Mouse (Mus musculus) neural tube, embryonic 11.5 days (tissue): ENCODE results near the gene Gm20671. TPM values are rescaled to one million over a fixed set of nuclear protein-coding genes. Genes with fewer than 3 reads are reported as not detected.
A peak's percentile ranks its signal among the peaks of the same experiment; 100 is the strongest.
"Not testable (repeated sequence)": the region's sequence is repeated elsewhere in the genome, so short reads cannot be mapped to it uniquely, and the experiment has no call there.

ENCODE experiments used
- ATAC-seq: fragments of 200-750 bp; cut with Nextera tagmentation; 2 replicates; pipeline ENCODE4 v1.8.0; 2017; ENCODE audit warnings: moderate number of reproducible peaks, mild to moderate bottlenecking, moderate TSS enrichment, moderate library complexity; ENCODE audit not compliant: insufficient read depth, low FRiP score, low TSS enrichment
- DNase-seq: peaks from one replicate; pipeline ENCODE4 v3.0.0-alpha.2; 2015; ENCODE audit warnings: low spot score
- H3K27ac ChIP-seq: fragments of 300-500 bp; sonication (generic); 2 replicates; pipeline ENCODE4 v1.5.1; 2014; ENCODE audit warnings: low read depth, mild to moderate bottlenecking, low read length
- H3K27me3 ChIP-seq: fragments of 300-500 bp; sonication (generic); 2 replicates; pipeline ENCODE4 v1.6.1; 2014; ENCODE audit warnings: mild to moderate bottlenecking, low read length, mixed read lengths; ENCODE audit not compliant: control insufficient read depth, insufficient read depth
- H3K36me3 ChIP-seq: fragments of 300-500 bp; sonication (generic); 2 replicates; pipeline ENCODE4 v1.6.1; 2014; ENCODE audit warnings: mild to moderate bottlenecking, low read length, moderate library complexity, mixed read lengths; ENCODE audit not compliant: control insufficient read depth, insufficient read depth
- H3K4me1 ChIP-seq: fragments of 300-500 bp; sonication (generic); 2 replicates; pipeline ENCODE4 v1.6.1; 2014; ENCODE audit warnings: low read length, mixed read lengths; ENCODE audit not compliant: control insufficient read depth, insufficient read depth
- H3K4me2 ChIP-seq: fragments of 300-500 bp; sonication (generic); 2 replicates; pipeline ENCODE4 v1.6.1; 2014; ENCODE audit warnings: low read depth, mild to moderate bottlenecking, moderate library complexity
- H3K4me3 ChIP-seq: fragments of 300-500 bp; sonication (generic); 2 replicates; pipeline ENCODE4 v1.5.1; 2014; ENCODE audit warnings: low read depth, low read length
- H3K9ac ChIP-seq: fragments of 300-500 bp; sonication (generic); 2 replicates; pipeline ENCODE4 v1.6.1; 2014; ENCODE audit warnings: mild to moderate bottlenecking, low read length
- H3K9me3 ChIP-seq: fragments of 300-500 bp; sonication (generic); 2 replicates; pipeline ENCODE4 v1.6.1; 2016; ENCODE audit warnings: low read length; ENCODE audit not compliant: control insufficient read depth
- WGBS: fragments of 180-500 bp; shearing (Covaris S2); extraction: QIAGEN DNeasy Blood & Tissue Kit; methylation state at CpG from one replicate; pipeline ENCODE4 v1.1.7; 2014; 5-methylcytosine and 5-hydroxymethylcytosine counted together
- polyA plus RNA-seq: library from polyadenylated mRNA; unstranded; fragments of >200 nt; fragmentation: Nextera tagmentation; extraction: Ambion mirVana; gene quantifications from 2 replicates; pipeline ENCODE4 v1.2.1, GENCODE M21; 2014

Gene Gm20671
- not detected in 2 replicates for polyA plus RNA-seq

- H3K36me3 ChIP-seq, result peaks cover under 1% of the 10 kb centered on the region
- H3K4me3 ChIP-seq, result no peak within 1 kb of the TSS
- H3K9me3 ChIP-seq, result no peaks in the 10 kb centered on the region
- H3K27ac ChIP-seq, result no peak within 1 kb of the TSS
- 94% methylated on average over 7 of the region's 7 CpGs for WGBS
- H3K4me2 ChIP-seq, result no peak within 1 kb of the TSS
- H3K27me3 ChIP-seq, result no peaks in the 10 kb centered on the region
- DNase-seq (no peak), ATAC-seq (no peak)
- no peak within 1 kb of the TSS for H3K9ac ChIP-seq
- no peaks in the 10 kb centered on the region for H3K4me1 ChIP-seq
Measured at GRCm38 (mm10) chr5:32827009-32827408, at the start of gene Gm20671. Gm20671 (minus strand) TSS chr5:32827109.

- Histone ChIP-seq H3K27me3 (no peaks in the 10 kb centered on the region), H3K27ac (no peak overlapping the region), H3K36me3 (peaks cover 13% of the 10 kb centered on the region), H3K4me1 (no peaks in the 10 kb centered on the region), H3K4me3 (no peak overlapping the region), H3K4me2 (no peak overlapping the region), H3K9ac (no peak overlapping the region), H3K9me3 (no peaks in the 10 kb centered on the region)
- WGBS, result 95% methylated on average over 5 of the region's 5 CpGs
- no peak for ATAC-seq
- no peak for DNase-seq
Measured at GRCm38 (mm10) chr5:32872346-32872745, 45.4 kb upstream of the Gm20671 start.

- Histone ChIP-seq H3K36me3 (peaks cover 10% of the 10 kb centered on the region), H3K9me3 (no peaks in the 10 kb centered on the region), H3K4me2 (no peak overlapping the region), H3K4me3 (no peak overlapping the region), H3K4me1 (no peaks in the 10 kb centered on the region), H3K9ac (no peak overlapping the region), H3K27ac (no peak overlapping the region), H3K27me3 (no peaks in the 10 kb centered on the region)
- ATAC-seq (no peak), DNase-seq (no peak)
- 92% methylated on average over 5 of the region's 5 CpGs for WGBS
Measured at GRCm38 (mm10) chr5:32869389-32870024, 42.6 kb upstream of the Gm20671 start.

- Histone ChIP-seq H3K4me3 (peak within 1 kb of the TSS; percentile 74), H3K9ac (peak within 1 kb of the TSS; percentile 74), H3K4me2 (peak within 1 kb of the TSS; percentile 75), H3K4me1 (peaks cover 5% of the 10 kb centered on the region; the same call in 1 of the 2 replicates), H3K9me3 (no peaks in the 10 kb centered on the region), H3K27me3 (no peaks in the 10 kb centered on the region), H3K36me3 (peaks cover 6% of the 10 kb centered on the region), H3K27ac (0 out of 2 replicates have a peak within 1 kb of the TSS, but pooled peaks have one; percentile 29)
- DNase-seq (peak; percentile 91), ATAC-seq (peak; percentile 98)
- under 1% methylated on average over 60 of the region's 64 CpGs for WGBS
Measured at GRCm38 (mm10) chr5:32863253-32864228, 36.6 kb upstream of the Gm20671 start, which contains the start of gene Depdc5. Depdc5 (plus strand) TSS chr5:32863701.

- ATAC-seq (no peak), DNase-seq (no peak)
- Histone ChIP-seq H3K27ac (no peak overlapping the region), H3K4me1 (peaks cover 5% of the 10 kb centered on the region; the same call in 1 of the 2 replicates), H3K4me3 (peak overlapping the region; percentile 74; the same call in 1 of the 2 replicates), H3K4me2 (no peak overlapping the region), H3K9me3 (no peaks in the 10 kb centered on the region), H3K9ac (no peak overlapping the region), H3K27me3 (no peaks in the 10 kb centered on the region), H3K36me3 (peaks cover 3% of the 10 kb centered on the region)
- WGBS, result 78% methylated on average over 6 of the region's 6 CpGs
Measured at GRCm38 (mm10) chr5:32862469-32863132, 35.7 kb upstream of the Gm20671 start.

GRCm38 (mm10) chr5:32861082-32861481 lies 34.2 kb upstream of the Gm20671 start:
- no peaks in the 10 kb centered on the region for H3K36me3 ChIP-seq
- no peaks in the 10 kb centered on the region for H3K27me3 ChIP-seq
- peaks cover 5% of the 10 kb centered on the region; the same call in 1 of the 2 replicates for H3K4me1 ChIP-seq
- no peak overlapping the region for H3K27ac ChIP-seq
- no peak overlapping the region for H3K9ac ChIP-seq
- no peak overlapping the region for H3K4me2 ChIP-seq
- no peaks in the 10 kb centered on the region for H3K9me3 ChIP-seq
- DNase-seq, result no peak
- WGBS, result 97% methylated on average over 1 of the region's 1 CpGs
- H3K4me3 ChIP-seq, result no peak overlapping the region
- no peak for ATAC-seq

GRCm38 (mm10) chr5:32857781-32858220 lies 30.9 kb upstream of the Gm20671 start:
- H3K9me3 ChIP-seq, result no peaks in the 10 kb centered on the region
- peak overlapping the region; percentile 52 for H3K4me2 ChIP-seq
- H3K27me3 ChIP-seq, result no peaks in the 10 kb centered on the region
- no peaks in the 10 kb centered on the region for H3K36me3 ChIP-seq
- H3K4me1 ChIP-seq, result peaks cover 5% of the 10 kb centered on the region; the same call in 1 of the 2 replicates
- WGBS, result 7% methylated on average over 6 of the region's 6 CpGs
- H3K4me3 ChIP-seq, result peak overlapping the region; percentile 39
- ATAC-seq, result no peak
- no peak overlapping the region for H3K27ac ChIP-seq
- H3K9ac ChIP-seq, result peak overlapping the region; percentile 56
- peak; percentile 37 for DNase-seq

- not testable (repeated sequence) for H3K4me3 ChIP-seq, H3K27ac ChIP-seq, H3K27me3 ChIP-seq, ATAC-seq, H3K36me3 ChIP-seq, H3K4me2 ChIP-seq, H3K9ac ChIP-seq, DNase-seq, H3K9me3 ChIP-seq
- H3K4me1 ChIP-seq, result peaks cover 17% of the 10 kb centered on the region
- WGBS, result 89% methylated on average over 2 of the region's 3 CpGs
Measured at GRCm38 (mm10) chr5:32855274-32855673, 28.4 kb upstream of the Gm20671 start.
